Mouse (Mus musculus): ENCODE measurements around the gene Pim3.

DNA sequence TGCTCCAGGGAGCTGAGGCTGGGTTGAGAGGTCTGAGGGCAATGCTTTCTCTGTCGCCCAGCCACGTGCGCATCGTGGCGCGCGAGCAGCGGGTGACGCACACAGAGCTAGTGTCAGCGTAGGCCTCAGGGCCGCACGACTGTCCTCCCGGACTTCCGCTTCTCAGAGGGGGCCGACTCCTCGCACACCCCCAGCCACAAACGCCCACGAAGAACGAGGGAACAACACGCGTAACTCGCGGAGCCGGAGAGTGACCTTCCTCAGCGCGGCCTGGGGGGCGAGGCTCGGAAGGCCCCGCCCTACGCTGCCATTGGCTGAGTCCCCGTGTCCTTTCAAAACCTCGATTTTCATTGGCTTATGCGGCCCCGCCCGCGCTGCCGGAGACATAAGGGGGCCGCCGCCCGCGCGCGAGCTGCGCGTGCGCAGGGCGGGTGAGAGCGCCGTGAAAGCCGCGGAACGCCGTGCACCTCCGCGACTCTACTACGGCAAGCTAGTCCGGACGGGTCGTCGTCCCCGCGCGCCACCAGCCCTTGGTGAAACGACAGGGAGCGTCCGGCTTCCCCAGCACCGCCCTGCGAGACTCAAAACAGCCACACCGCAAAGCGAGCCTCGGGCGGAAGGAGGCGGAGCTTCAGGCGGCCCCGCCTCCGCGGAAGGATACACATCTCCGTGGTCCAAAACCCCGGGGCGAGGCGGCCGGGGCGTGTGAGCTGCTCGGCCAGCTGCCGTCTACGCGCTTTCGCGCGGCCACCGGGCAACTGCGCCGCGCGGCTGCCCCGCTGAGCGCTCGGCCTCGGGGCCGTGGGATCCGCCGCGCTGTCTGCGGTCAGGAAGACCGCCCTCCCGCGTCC, at the start of gene Pim3:
- TF ChIP-seq CTCF (conservative IDR thresholded peaks at IDR 0.05; ENCODE audit: insufficient read depth, insufficient read length, low read depth, low read length) (no peak), POLR2A (IDR thresholded peaks at IDR 0.05; ENCODE audit: low read depth, low read length) (peak; percentile 93)
